Mouse (Mus musculus) adrenal gland, adult 2 months (tissue): Measurements from ENCODE around the gene Serac1. TPM values are rescaled to one million over a fixed set of nuclear protein-coding genes. Genes with fewer than 3 reads are reported as not detected.

ENCODE experiments used
- DNase-seq: peaks from one replicate; pipeline ENCODE4 v3.0.0; 2021
- long read RNA-seq: library from polyadenylated mRNA; stranded (forward); transcript quantifications from one replicate; pipeline ENCODE4 v2.0.0, GENCODE M21; 2021
- polyA plus RNA-seq: library from polyadenylated mRNA; depleted of rRNA; stranded (reverse); fragments of >200 nt; gene quantifications from 2 replicates; pipeline ENCODE4 v1.2.3, GENCODE M21; 2012; rRNA removed
- total RNA-seq, 2 experiments: library from RNA; stranded (reverse); gene quantifications; 2 replicates each; pipeline ENCODE4 v1.2.3; 2021

Serac1 gene
- 1 to 10 TPM; 5.3 to 6.9 TPM for total RNA-seq
- polyA plus RNA-seq: 2.8 and 4.9 TPM in 2 replicates
- long read RNA-seq, full-length matches to known transcripts: 1 of 3 reads
- long read RNA-seq, partial matches to known transcripts: 0 of 3 reads
- long read RNA-seq, other reads (novel, unspliced or antisense): 2 of 3 reads

- DNase-seq: peak; percentile 99
Observed at GRCm38 (mm10) chr17:6079287-6080122, at the start of gene Serac1, which contains the start of gene Gtf2h5. Serac1 (minus strand) TSS chr17:6079741. Gtf2h5 (plus strand) TSS chr17:6079786.

DNA sequence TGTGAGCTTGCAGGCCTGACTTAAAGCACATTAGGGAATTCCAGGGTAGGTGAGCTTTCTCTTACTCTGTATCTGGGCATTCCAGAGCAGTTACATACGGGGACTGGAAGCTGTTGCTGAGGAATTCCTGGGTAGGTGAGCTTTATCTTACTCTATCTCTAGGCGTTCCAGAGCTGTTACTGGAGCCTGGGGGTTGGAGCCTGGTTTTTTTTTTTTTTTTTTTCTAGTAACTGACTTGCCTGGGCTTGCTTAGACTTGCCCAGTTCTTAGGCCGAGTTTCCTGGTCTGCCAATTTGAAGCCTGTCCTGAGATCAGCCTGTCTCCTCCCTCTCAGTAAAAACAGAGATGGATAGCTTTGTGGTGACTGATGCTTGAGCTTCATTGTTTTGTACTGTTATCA is 48.5 kb upstream of the Serac1 start:
- no peak for DNase-seq

- no peak for DNase-seq
Observed at GRCm38 (mm10) chr17:6125441-6125840, 45.9 kb upstream of the Serac1 start.

DNA sequence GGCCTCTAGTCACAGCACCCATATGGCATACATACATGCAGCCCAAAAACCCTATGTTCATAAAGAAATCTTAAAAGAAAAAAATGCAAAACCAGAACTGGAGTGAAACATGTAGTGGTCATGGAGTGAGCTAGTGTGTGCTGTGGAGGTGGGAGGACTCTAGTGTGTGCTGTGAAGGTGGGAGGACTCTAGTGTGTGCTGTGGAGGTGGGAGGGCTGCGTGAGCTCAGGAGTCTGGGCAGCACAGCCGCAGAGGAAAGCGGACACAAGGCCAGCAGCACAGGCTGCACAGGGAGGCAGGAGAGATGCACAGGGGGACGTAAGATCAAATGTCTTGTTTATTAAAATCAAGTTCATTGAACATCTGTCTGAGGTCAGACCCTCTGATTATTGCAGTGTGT is 44.2 kb upstream of the Serac1 start:
- no peak for DNase-seq

GRCm38 (mm10) chr17:6118861-6119260 is 39.3 kb upstream of the Serac1 start:
- no peak for DNase-seq

DNA sequence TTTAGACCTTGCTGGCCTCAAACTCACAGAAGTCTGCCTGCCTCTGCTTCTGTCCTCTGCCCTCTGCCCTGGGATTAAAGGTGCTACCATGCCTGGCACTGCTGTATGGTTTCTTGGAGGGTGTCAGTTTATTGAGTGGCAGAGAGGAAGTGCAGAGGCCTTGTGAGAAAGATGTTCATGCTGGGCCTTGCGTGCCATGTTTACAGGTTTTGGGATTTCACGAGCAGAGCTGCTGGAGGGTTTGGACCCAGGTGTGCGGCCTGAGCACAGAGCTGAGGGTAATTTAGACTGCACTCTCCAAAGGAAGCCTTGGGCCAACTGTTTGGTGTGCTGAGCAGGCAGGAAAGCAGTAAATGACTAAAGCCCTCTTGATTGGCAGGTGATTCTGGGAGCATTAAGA is 38.4 kb upstream of the Serac1 start:
- no peak for DNase-seq

GRCm38 (mm10) chr17:6117148-6117725 is 37.7 kb upstream of the Serac1 start:
- DNase-seq: no peak

- DNase-seq: no peak
Observed at GRCm38 (mm10) chr17:6115085-6115484, 35.5 kb upstream of the Serac1 start.

DNA sequence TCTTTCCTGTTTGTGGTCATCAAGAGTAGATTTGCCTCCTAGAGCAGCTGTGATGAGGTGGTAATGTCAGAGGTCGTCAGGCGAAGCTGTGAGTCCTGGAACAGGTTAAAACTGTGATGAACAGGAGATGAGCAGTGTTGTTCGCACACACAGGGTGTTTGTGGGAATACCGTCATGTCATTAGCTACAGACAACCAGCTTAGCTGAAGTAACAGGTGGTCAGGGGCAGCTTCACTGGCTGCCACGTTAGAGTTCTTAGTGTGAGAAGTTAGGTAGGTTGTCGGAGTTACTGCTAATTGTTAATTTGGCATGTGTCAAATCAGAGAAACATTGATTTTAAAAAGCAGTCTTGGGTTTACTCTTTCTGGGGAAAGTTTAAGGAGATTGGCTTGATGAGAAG is 34.1 kb upstream of the Serac1 start:
- DNase-seq: no peak

DNA sequence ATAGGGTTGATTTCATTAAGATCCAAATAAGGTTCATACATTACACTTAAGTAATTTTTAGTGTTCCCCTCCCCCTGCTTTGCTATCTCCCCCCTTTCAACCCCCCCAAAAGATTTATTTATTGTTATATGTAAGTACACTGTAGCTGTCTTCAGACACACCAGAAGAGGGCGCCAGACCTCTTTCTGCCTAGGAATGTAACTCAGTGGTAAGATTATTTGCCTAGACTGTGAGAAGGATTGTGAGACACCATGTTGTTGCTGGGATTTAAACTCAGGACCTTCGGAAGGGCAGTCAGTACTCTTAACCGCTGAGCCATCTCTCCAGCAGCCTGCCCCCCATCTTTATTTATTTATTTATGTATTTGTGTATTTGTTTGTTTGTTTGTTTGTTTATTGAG is 31.4 kb upstream of the Serac1 start:
- peak; percentile 14 for DNase-seq

- no peak for DNase-seq
Observed at GRCm38 (mm10) chr17:6108175-6108574, 28.6 kb upstream of the Serac1 start.

DNA sequence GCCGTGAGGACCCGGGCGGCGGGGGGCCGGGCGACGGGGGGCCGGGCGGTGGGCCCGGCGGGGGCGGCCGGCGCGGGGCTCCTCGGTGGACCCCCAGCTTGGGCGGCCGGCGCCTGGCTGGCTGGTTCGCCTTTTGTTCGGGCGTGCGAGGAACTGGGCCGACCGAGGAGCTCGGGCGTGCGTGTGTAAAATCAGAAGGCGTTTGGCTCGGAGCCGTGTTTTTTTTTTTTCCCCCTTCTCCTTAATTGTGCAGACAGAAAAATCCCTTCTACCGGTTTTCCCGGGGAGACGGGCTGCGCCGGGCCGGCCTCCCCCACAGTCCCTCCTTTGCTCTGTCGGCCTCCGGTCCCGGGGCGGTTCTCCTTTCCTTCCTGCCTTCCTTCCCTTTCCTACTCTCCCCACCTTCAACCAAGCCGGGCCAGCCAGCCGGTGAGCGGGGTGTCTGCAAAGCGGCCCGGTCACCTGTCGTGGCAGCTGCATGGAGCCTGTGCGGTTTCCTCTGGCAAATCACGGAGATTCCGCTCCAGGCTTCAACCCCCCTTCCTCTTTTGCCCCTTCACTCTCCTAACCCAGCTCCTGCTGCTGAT is 27.6 kb upstream of the Serac1 start:
- DNase-seq: peak; percentile 67

- peak; percentile 92 for DNase-seq
Observed at GRCm38 (mm10) chr17:6106361-6107014, 26.9 kb upstream of the Serac1 start, which contains the start of gene Tulp4. Tulp4 (plus strand) TSS chr17:6106437.

- DNase-seq: no peak
Observed at GRCm38 (mm10) chr17:6103566-6103965, 24.0 kb upstream of the Serac1 start.

DNA sequence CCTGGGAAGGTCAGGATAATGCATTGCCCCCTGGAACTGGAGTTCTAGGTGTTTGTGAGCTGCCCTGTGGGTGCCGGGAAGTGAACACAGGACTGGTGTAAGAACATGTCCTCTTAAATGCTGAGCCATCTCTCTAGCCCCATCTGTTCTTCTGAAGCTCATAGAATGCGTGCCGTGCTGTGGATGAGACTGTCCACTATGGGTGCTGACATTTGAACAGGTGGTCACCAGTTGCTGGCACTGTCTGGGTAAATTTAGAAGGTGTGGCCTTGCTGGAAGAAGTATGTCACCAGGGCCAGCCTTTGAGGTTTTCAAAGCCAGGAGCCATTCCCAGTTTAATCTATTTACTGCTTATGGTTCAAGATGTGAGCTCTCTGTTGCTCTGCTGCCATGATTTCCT is 22.7 kb upstream of the Serac1 start:
- no peak for DNase-seq

GRCm38 (mm10) chr17:6097884-6098283 is 18.3 kb upstream of the Serac1 start:
- peak; percentile 57 for DNase-seq

- no peak for DNase-seq
Observed at GRCm38 (mm10) chr17:6095579-6095978, 16.0 kb upstream of the Serac1 start.

- peak; percentile 36 for DNase-seq
Observed at GRCm38 (mm10) chr17:6091604-6092003, 12.1 kb upstream of the Serac1 start.

DNA sequence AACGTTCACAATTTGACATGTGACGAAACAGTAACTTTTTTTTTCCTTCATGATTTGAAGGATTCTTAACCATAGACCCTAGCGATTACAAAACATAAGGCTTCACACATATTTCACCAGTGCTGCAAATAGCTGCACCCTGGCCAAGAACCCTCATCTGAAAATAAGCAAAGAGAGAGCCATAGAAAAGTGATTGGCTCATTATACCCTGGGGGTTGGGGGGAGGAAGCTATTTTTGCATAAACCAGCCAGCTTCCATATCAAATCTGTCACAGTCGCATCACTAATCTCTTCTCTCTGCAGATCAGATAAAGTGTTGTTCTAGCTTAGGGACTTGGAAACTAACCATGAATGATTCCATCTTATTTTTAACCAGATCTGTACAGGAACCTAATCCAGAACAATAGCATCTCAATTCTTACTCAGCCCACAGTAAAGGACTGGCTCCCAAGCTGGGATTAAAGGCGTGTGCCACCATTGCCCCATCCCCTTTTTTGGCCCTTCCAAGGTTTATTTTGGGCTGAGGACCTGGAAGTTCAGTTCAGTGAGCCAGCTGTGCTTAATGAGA is 3.9 kb upstream of the Serac1 start:
- DNase-seq: no peak

DNA sequence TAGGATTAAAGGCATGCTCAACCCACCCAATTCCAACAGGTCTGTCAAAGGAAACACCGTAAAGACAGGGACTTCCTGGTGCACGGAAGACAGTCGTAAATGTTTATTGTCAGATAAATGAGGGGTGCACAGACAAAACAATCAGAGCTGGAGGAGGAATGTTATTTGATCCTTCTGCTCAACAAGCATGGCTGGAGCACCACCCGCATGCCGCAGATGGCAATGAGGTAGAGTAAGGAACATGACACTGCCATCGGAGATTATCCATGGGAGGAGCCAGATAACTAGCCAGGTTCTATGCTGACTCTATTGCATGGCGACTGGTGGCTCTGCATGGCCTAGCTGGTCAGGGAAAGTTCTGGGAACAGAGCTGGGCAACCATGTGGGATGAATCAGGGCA is 6.1 kb downstream of the Serac1 start:
- DNase-seq: no peak

- DNase-seq: peak; percentile 41
Observed at GRCm38 (mm10) chr17:6069866-6070265, 9.7 kb downstream of the Serac1 start.

GRCm38 (mm10) chr17:6067613-6068012 is 11.9 kb downstream of the Serac1 start:
- DNase-seq: no peak
